Mouse (Mus musculus): ENCODE measurements at regions not wholly inside any gene's neighbourhood (a gene's known extent, or its start where the extent isn't known, plus 50 kb on each side); places are given as distances from the start of the nearest gene placed in this dataset.

- no peak for ATAC-seq (ENCODE audit: insufficient number of reproducible peaks, low FRiP score, low TSS enrichment)
Measured at GRCm38 (mm10) chr2:9267675-9268074, 613.4 kb upstream of the 4930412O13Rik start.

GRCm38 (mm10) chr2:9283441-9283840 is 597.6 kb upstream of the 4930412O13Rik start:
- ATAC-seq (ENCODE audit: insufficient number of reproducible peaks, low FRiP score, low TSS enrichment): no peak

- ATAC-seq (ENCODE audit: insufficient number of reproducible peaks, low FRiP score, low TSS enrichment): no peak
Measured at GRCm38 (mm10) chr2:9285800-9286199, 595.3 kb upstream of the 4930412O13Rik start.

GRCm38 (mm10) chr2:9287077-9287476 is 594.0 kb upstream of the 4930412O13Rik start:
- ATAC-seq (ENCODE audit: insufficient number of reproducible peaks, low FRiP score, low TSS enrichment): no peak

GRCm38 (mm10) chr2:9287623-9288022 is 593.4 kb upstream of the 4930412O13Rik start:
- no peak for ATAC-seq (ENCODE audit: insufficient number of reproducible peaks, low FRiP score, low TSS enrichment)

- ATAC-seq (ENCODE audit: insufficient number of reproducible peaks, low FRiP score, low TSS enrichment): no peak
Measured at GRCm38 (mm10) chr2:9331630-9332352, 549.3 kb upstream of the 4930412O13Rik start.

GRCm38 (mm10) chr2:9348982-9349381 is 532.1 kb upstream of the 4930412O13Rik start:
- no peak for ATAC-seq (ENCODE audit: insufficient number of reproducible peaks, low FRiP score, low TSS enrichment)

- no peak for ATAC-seq (ENCODE audit: insufficient number of reproducible peaks, low FRiP score, low TSS enrichment)
Measured at GRCm38 (mm10) chr2:9349994-9350393, 531.1 kb upstream of the 4930412O13Rik start.

- no peak for ATAC-seq (ENCODE audit: insufficient number of reproducible peaks, low FRiP score, low TSS enrichment)
Measured at GRCm38 (mm10) chr2:9352190-9352589, 528.9 kb upstream of the 4930412O13Rik start.

GRCm38 (mm10) chr2:9360020-9360419 is 521.0 kb upstream of the 4930412O13Rik start:
- no peak for ATAC-seq (ENCODE audit: insufficient number of reproducible peaks, low FRiP score, low TSS enrichment)

GRCm38 (mm10) chr2:9367801-9368584 is 513.1 kb upstream of the 4930412O13Rik start:
- no peak for ATAC-seq (ENCODE audit: insufficient number of reproducible peaks, low FRiP score, low TSS enrichment)

GRCm38 (mm10) chr2:9369572-9369971 is 511.5 kb upstream of the 4930412O13Rik start:
- ATAC-seq (ENCODE audit: insufficient number of reproducible peaks, low FRiP score, low TSS enrichment): no peak

GRCm38 (mm10) chr2:9386566-9386965 is 494.5 kb upstream of the 4930412O13Rik start:
- no peak for ATAC-seq (ENCODE audit: insufficient number of reproducible peaks, low FRiP score, low TSS enrichment)

GRCm38 (mm10) chr2:9388058-9388457 is 493.0 kb upstream of the 4930412O13Rik start:
- no peak for ATAC-seq (ENCODE audit: insufficient number of reproducible peaks, low FRiP score, low TSS enrichment)

- ATAC-seq (ENCODE audit: insufficient number of reproducible peaks, low FRiP score, low TSS enrichment): no peak
Measured at GRCm38 (mm10) chr2:9395379-9395999, 485.6 kb upstream of the 4930412O13Rik start.

GRCm38 (mm10) chr2:9401461-9401860 is 479.6 kb upstream of the 4930412O13Rik start:
- ATAC-seq (ENCODE audit: insufficient number of reproducible peaks, low FRiP score, low TSS enrichment): no peak

- no peak for ATAC-seq (ENCODE audit: insufficient number of reproducible peaks, low FRiP score, low TSS enrichment)
Measured at GRCm38 (mm10) chr2:9402281-9402680, 478.8 kb upstream of the 4930412O13Rik start.

- no peak for ATAC-seq (ENCODE audit: insufficient number of reproducible peaks, low FRiP score, low TSS enrichment)
Measured at GRCm38 (mm10) chr2:9409075-9409474, 472.0 kb upstream of the 4930412O13Rik start.

GRCm38 (mm10) chr2:9422686-9423085 is 458.4 kb upstream of the 4930412O13Rik start:
- no peak for ATAC-seq (ENCODE audit: insufficient number of reproducible peaks, low FRiP score, low TSS enrichment)

GRCm38 (mm10) chr2:9423534-9423933 is 457.5 kb upstream of the 4930412O13Rik start:
- no peak for ATAC-seq (ENCODE audit: insufficient number of reproducible peaks, low FRiP score, low TSS enrichment)

Measured in cerebellum, adult (tissue).